Mouse (Mus musculus) G1E (cell line): ENCODE measurements around the gene Ercc1.

Experiments
- CTCF ChIP-seq: IDR thresholded peaks from 2 replicates; pipeline ENCODE4 v1.5.1; 2012; ENCODE audit warnings: low read depth, low read length, inconsistent platforms, mixed read lengths
- GATA2 ChIP-seq: IDR thresholded peaks from 2 replicates; pipeline ENCODE4 v1.6.1; 2012; ENCODE audit warnings: low read depth, low read length, inconsistent platforms, borderline replicate concordance

- TF ChIP-seq CTCF = no peak
- TF ChIP-seq GATA2 = no peak
Observed at GRCm38 (mm10) chr7:19309278-19309883, 35.2 kb upstream of the Ercc1 start.
